Mouse (Mus musculus): ENCODE data around the gene Sh3pxd2b. TPM values are rescaled to one million over a fixed set of nuclear protein-coding genes. Genes with fewer than 3 reads are reported as not detected.

Sh3pxd2b gene
- polyA plus RNA-seq, 1 experiment, result not detected

DNA sequence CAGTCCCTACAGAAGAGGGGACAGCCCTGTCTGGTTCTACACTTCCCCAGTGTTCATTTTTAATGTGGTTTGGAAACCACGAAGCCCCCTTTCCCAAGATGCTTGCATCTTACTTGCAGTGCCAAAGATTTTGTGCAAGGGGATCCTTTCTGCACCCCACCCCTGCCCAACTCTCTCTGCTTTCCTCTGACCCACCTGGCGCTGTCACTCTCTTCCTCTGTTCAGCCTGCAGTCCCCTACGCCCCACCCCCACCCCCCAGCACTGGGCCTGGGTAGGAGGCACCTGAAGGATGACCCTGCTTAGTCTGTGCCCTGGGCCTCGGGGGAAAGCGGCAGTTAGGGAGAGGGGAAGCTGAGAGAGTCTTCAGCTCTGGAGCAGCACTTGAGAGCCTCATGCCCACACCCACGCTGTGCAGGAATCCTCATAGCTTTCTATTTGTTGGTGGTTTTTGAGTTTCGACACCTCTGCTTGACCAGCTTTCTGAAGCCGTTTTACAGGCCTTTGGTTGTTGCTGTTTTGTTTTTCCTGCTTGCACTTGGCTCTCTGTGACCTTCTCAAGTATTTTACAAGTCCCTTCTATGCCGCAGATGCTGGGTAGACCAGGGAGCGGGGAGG, 77.5 kb downstream of the Sh3pxd2b start:
- TF ChIP-seq CTCF (IDR thresholded peaks at IDR 0.05; ENCODE audit: insufficient read depth, low read depth, low read length) (no peak), POLR2A (IDR thresholded peaks at IDR 0.05; ENCODE audit: insufficient read depth, low read depth, low read length) (no peak)
- Histone ChIP-seq H3K4me3 (ENCODE audit: insufficient read depth, low read depth, low read length) (no peak overlapping the region), H3K27ac (ENCODE audit: insufficient read depth, low read depth, low read length) (no peak overlapping the region), H3K4me1 (ENCODE audit: control insufficient read depth, insufficient read depth, low read length) (peaks cover 3% of the 10 kb centered on the region; the same call in 1 of the 2 replicates)
- 90% methylated on average over 10 of the region's 10 CpGs for WGBS

DNA sequence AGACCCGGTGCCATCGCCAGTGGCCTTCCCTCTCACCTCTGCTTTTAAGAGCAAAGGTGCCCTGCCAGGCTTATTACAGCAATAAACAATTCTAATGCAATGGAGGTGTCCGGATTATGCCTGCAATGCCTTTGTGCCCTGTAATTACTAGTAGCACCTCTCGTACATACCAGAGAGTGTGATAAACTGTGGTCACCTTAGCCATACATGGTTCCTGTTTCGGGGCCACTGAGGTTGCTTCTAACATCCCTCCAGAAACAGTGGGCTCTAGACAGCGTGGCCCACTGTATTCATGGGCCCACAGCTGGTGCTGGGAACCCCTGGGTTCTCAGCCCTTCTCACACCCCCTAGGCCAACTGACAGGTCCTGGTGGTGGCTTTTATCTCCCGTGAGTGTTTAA, 79.9 kb downstream of the Sh3pxd2b start:
- H3K27ac ChIP-seq (ENCODE audit: insufficient read depth, low read depth, low read length), result no peak overlapping the region
- no peak for TF ChIP-seq CTCF (IDR thresholded peaks at IDR 0.05; ENCODE audit: insufficient read depth, low read depth, low read length)
- H3K4me3 ChIP-seq (ENCODE audit: insufficient read depth, low read depth, low read length), result no peak overlapping the region
- WGBS, result 87% methylated on average over 7 of the region's 7 CpGs
- H3K4me1 ChIP-seq (ENCODE audit: control insufficient read depth, insufficient read depth, low read length), result peaks cover 3% of the 10 kb centered on the region; the same call in 1 of the 2 replicates

DNA sequence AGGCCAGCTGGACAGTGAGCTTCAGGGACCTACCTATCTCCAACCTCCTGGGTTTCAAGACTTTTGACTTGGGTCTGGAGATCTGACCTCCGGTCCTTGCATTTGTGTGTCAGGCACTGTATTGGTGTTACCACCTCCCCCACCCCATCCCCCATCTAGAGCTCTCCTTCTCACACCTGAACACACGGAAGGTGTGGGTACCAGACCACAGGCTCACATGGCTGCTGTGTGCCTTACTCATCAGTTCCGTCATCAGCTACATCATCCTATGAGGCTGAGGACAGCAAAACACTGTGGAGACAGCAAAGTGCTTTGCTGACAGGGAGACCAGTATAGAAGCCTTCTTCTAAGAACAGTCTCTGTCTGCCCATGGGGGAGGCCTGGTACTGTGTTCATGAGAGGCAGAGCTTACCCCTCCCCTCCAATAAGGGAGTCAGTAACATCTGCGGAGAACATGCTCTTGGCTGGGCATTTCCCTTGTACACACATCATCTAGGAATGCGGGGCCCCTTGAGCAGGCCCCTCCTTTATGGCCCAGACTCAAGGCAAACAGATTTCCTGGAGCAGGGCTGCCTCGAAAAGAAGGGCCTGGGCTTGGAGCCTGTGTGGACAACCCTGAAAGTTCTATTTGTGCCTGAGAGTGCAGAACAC, 87.9 kb downstream of the Sh3pxd2b start:
- no peaks in the 10 kb centered on the region for H3K4me1 ChIP-seq (ENCODE audit: control insufficient read depth, insufficient read depth, low read length)
- no peak overlapping the region for H3K4me3 ChIP-seq (ENCODE audit: insufficient read depth, low read depth, low read length)
- TF ChIP-seq POLR2A (IDR thresholded peaks at IDR 0.05; ENCODE audit: insufficient read depth, low read depth, low read length) (no peak), CTCF (IDR thresholded peaks at IDR 0.05; ENCODE audit: insufficient read depth, low read depth, low read length) (no peak)
- H3K27ac ChIP-seq (ENCODE audit: insufficient read depth, low read depth, low read length), result no peak overlapping the region
- 66% methylated on average over 6 of the region's 6 CpGs for WGBS

DNA sequence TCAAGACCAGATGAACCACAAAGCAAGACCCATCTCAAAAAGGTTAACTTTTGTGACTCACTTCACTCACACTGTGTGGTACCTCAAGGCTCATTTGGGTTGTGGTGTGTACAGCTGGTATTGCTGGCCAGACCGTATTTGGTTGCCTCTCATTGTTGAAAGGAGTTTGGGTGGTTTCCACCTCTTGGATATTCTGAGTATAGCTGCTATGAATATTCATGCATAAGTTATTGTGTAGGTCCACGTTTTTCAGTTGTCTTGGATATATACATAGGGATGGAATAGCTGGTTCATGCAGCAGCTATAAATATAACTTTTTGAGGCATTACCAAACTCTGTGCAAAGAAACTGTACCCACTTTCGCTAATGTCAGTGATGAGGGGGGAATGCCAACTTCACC, 95.0 kb downstream of the Sh3pxd2b start:
- TF ChIP-seq CTCF (IDR thresholded peaks at IDR 0.05; ENCODE audit: insufficient read depth, low read depth, low read length) (no peak), POLR2A (IDR thresholded peaks at IDR 0.05; ENCODE audit: insufficient read depth, low read depth, low read length) (no peak)
- WGBS, result 79% methylated on average over 3 of the region's 3 CpGs
- Histone ChIP-seq H3K27ac (ENCODE audit: insufficient read depth, low read depth, low read length) (no peak overlapping the region), H3K4me3 (ENCODE audit: insufficient read depth, low read depth, low read length) (no peak overlapping the region), H3K4me1 (ENCODE audit: control insufficient read depth, insufficient read depth, low read length) (no peaks in the 10 kb centered on the region)

DNA sequence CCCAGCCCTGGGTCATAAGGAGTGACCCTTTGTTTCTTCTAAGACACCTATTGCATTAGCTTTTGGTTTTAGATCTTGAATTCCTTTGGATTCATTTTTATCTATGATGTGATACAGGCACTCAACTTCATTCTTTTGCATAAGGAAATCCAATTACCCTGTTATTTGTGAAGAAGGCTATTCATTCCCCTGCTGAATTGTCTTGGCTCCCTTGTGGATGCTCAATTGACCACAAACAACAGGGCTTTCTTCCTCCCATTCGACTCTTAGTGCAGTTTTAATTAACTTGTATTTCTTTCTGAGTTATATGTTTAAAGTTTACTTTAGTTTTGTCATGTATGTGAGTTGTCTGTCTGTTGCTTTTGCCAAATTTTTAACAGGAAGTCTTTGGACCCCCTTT, 96.6 kb downstream of the Sh3pxd2b start:
- WGBS, result 22% methylated on average over 1 of the region's 1 CpGs
- no peaks in the 10 kb centered on the region for H3K4me1 ChIP-seq (ENCODE audit: control insufficient read depth, insufficient read depth, low read length)
- TF ChIP-seq CTCF (IDR thresholded peaks at IDR 0.05; ENCODE audit: insufficient read depth, low read depth, low read length) (no peak), POLR2A (IDR thresholded peaks at IDR 0.05; ENCODE audit: insufficient read depth, low read depth, low read length) (no peak)

DNA sequence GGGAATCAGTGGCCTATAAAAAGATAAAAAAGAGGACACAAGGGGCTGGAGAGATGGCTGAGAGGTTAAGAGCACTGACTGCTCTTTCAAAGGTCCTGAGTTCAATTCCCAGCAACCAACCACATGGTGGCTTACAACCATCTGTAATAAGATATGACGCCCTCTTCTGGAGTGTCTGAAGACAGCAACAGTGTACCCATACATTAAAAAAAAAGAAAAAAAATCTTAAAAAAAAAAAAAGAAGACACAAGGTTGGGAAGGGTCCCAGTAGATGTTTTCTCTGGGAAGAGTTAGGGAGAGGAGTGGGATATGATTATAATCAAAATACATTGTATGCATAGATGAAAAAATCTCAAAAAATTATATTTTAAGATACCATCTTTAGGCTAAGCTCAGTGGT, 97.5 kb downstream of the Sh3pxd2b start:
- H3K27ac ChIP-seq (ENCODE audit: insufficient read depth, low read depth, low read length), result no peak overlapping the region
- no peak overlapping the region for H3K4me3 ChIP-seq (ENCODE audit: insufficient read depth, low read depth, low read length)
- TF ChIP-seq CTCF (IDR thresholded peaks at IDR 0.05; ENCODE audit: insufficient read depth, low read depth, low read length) (no peak), POLR2A (IDR thresholded peaks at IDR 0.05; ENCODE audit: insufficient read depth, low read depth, low read length) (no peak)
- H3K4me1 ChIP-seq (ENCODE audit: control insufficient read depth, insufficient read depth, low read length), result no peaks in the 10 kb centered on the region
- WGBS, result 84% methylated on average over 1 of the region's 1 CpGs

More for the DNA sequence above, 96.6 kb downstream of the Sh3pxd2b start:
- Histone ChIP-seq H3K27ac (ENCODE audit: insufficient read depth, low read depth, low read length) (no peak overlapping the region), H3K4me3 (ENCODE audit: insufficient read depth, low read depth, low read length) (no peak overlapping the region)

DNA sequence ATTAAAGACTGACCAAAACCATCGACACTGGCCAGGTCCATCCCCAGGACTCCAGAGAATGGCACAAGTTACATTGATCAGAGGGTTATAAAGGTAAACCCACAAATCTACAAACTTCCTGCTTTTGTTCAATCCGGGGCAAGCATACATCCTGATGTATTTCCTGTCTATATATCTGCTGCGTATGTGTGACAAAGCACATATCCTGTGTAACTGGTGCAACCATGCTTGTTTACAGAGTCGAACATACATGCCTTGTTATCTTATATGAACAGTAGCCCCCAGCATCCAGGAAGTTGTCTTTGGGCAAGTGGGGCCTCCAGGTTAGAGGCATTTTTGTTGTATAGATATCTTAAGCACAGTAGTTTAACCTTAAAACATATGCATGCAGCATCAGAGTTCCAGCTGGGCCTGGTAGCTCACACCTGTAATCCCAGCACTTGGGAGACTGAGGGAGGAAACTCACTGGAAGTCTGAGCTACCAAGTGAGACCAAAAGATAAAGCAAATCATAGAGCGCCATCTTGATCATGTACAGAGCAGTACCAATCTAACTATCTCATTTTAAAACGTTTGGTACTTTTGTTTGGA, 98.1 kb downstream of the Sh3pxd2b start:
- Histone ChIP-seq H3K4me1 (ENCODE audit: control insufficient read depth, insufficient read depth, low read length) (no peaks in the 10 kb centered on the region), H3K27ac (ENCODE audit: insufficient read depth, low read depth, low read length) (no peak overlapping the region), H3K4me3 (ENCODE audit: insufficient read depth, low read depth, low read length) (no peak overlapping the region)
- TF ChIP-seq CTCF (IDR thresholded peaks at IDR 0.05; ENCODE audit: insufficient read depth, low read depth, low read length), result no peak
- TF ChIP-seq POLR2A (IDR thresholded peaks at IDR 0.05; ENCODE audit: insufficient read depth, low read depth, low read length), result no peak
- 88% methylated on average over 6 of the region's 6 CpGs for WGBS

DNA sequence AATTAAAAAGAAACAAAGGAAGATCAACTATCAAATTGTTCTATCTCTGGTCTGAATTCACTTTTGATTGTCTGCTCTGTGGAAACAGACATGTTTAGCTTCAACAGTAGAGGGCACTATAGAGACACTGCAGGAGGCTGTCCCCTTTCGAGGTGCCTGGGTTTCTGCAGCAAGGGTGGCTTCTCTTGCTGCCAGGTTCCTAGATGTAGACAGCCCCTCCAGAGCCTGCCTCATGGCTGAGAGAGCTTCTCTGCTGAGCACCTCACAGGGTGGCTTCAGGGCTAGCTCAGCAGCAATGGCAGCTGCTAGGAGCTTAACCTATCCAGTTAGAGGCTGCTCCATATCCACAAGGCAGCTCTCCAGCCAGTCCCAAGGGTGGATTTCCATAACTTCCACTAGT, 102.6 kb downstream of the Sh3pxd2b start:
- Histone ChIP-seq H3K27ac (ENCODE audit: insufficient read depth, low read depth, low read length) (no peak overlapping the region), H3K4me1 (ENCODE audit: control insufficient read depth, insufficient read depth, low read length) (no peaks in the 10 kb centered on the region), H3K4me3 (ENCODE audit: insufficient read depth, low read depth, low read length) (no peak overlapping the region)
- TF ChIP-seq CTCF (IDR thresholded peaks at IDR 0.05; ENCODE audit: insufficient read depth, low read depth, low read length) (peak; percentile 36; the same call in 1 of the 2 replicates), POLR2A (IDR thresholded peaks at IDR 0.05; ENCODE audit: insufficient read depth, low read depth, low read length) (no peak)
- 0% methylated on average over 1 of the region's 1 CpGs for WGBS

DNA sequence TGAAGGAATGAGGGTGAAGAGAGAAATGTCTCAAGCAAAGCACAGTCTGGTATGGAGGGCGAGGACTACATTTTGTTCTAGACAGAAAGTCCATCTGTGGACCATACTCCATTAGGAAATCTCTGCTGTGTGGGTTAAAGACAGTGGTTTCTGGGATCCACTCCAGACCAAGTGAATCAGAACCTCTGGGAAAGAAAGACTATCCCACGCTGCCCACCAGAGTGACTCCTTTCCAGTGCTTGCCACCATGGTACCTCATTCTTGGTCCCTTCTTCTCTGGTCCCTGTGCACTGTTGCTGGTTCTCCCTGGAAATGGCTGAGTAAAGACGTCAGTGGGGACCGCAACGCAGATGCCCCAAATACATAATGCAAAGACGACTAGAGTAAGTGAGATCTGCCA, 103.7 kb downstream of the Sh3pxd2b start:
- H3K27ac ChIP-seq (ENCODE audit: insufficient read depth, low read depth, low read length), result no peak overlapping the region
- WGBS, result 96% methylated on average over 6 of the region's 6 CpGs
- H3K4me3 ChIP-seq (ENCODE audit: insufficient read depth, low read depth, low read length), result no peak overlapping the region
- TF ChIP-seq POLR2A (IDR thresholded peaks at IDR 0.05; ENCODE audit: insufficient read depth, low read depth, low read length) (no peak), CTCF (IDR thresholded peaks at IDR 0.05; ENCODE audit: insufficient read depth, low read depth, low read length) (no peak)
- 0 out of 2 replicates have a peak, but pooled peaks cover 3% of the 10 kb centered on the region for H3K4me1 ChIP-seq (ENCODE audit: control insufficient read depth, insufficient read depth, low read length)
